Mouse (Mus musculus) right cerebral cortex, postnatal 25 days (tissue): Measurements from ENCODE around the gene Ddx19b.
"Not testable (repeated sequence)": the region's sequence is repeated elsewhere in the genome, so short reads cannot be mapped to it uniquely, and the experiment has no call there.

Experiments used
- DNase-seq: peaks from one replicate; pipeline ENCODE4 v3.0.0; 2022

Gene Ddx19b

DNA sequence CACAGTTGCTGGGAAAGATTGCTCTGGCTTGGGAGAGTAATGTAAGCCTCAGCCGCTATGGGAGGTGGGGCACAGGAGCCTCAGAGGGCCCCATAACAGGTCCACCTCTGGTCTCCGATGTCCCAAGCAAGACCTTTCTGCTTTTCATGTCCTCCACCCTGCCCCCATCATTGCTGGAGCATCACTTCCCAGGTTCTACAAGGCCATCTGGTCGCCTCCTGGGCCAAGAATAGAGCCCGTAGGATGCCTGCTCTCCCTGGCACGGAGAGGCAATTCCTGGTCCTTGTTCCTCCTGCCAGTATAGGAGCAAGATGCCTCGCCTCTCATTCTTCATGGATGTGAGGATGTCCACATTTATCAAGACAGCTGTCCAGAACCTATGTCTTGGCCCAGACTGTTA lies 71.6 kb downstream of the Ddx19b start:
- no peak for DNase-seq

- DNase-seq, result no peak
Observed at GRCm38 (mm10) chr8:110959071-110959780, 72.3 kb downstream of the Ddx19b start.

- not testable (repeated sequence) for DNase-seq
Observed at GRCm38 (mm10) chr8:110958553-110958952, 73.0 kb downstream of the Ddx19b start.

DNA sequence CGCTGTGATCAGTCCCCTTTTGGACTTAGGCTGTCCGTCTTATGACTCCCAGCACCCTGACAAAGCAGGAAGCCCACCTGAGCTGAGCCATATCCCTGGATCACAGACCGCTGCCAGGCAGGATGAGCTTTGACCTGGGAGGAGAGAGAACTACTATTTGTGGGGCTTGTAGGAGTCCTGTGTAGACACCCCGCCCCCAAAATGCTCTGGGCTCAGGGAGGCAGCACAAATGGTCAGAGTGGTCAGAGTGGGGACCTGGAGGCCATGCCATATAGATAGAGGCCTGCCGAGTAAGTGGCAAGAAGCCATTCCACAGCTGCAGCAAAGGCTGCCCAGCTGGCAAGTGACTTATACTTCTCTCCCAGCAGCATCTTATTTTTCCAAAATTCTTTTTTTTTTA lies 73.4 kb downstream of the Ddx19b start:
- DNase-seq, result no peak

- DNase-seq, result no peak
Observed at GRCm38 (mm10) chr8:110957471-110957870, 74.1 kb downstream of the Ddx19b start.

DNA sequence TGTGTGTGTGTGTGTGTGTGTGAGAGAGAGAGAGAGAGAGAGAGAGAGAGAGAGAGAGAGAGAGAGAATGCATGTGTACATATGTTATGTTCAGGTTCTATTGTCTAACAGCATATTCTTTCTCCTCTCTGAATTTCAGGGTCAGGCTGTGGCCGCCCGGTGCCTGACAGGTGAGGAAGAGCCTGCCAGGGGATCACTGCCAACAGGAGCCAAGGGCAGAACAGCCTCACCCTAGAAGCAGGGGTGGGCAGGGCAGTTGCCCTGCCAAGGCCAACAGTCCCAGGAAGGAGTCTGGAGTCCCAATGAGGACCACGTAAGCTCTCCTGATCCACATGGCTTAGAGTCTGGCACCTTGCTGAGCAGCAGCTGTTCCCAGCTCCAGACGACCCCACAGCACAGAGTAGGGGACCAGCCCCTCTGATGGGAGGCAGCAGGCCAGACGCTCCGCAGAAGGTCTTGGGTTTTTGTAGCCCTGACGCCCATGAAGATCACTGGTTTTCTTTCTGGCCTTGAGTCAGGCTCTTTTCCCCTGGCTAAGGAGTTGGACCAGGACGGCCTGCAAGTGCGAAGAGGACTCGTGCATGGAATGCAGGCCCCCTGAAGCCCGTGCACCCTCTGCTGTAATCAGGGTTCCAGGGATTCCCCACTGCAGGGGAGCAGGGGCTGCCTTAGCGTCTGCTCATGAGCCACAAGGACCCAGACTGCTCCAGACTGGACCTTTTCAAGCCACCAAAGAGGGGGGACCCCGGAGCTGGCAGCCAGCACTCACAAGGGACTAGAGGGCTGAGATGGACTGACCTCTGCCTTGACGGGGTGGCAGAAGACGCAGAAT lies 74.7 kb downstream of the Ddx19b start:
- no peak for DNase-seq

GRCm38 (mm10) chr8:110954776-110955175 lies 76.8 kb downstream of the Ddx19b start:
- no peak for DNase-seq
